ENCODE assay signal across 9 mouse cellular contexts in genomic region chr14:106011991-106012427, GRCm38 (mm10).
DNase-seq lines count a peak whose midpoint lies in the region; ATAC-seq lines count a peak whose summit lies in the region.
"Had no signal": no experiment of that assay in that cellular context is flagged by ENCODE, and none has a peak within 500 bp of the region (broad histone marks: within the 10 kb centered on the region; RNA-seq: fewer than 3 reads in every experiment).

No protein-coding gene starts in this region.

- no peaks in the 10 kb centered on the region for H3K9me3 ChIP-seq in midbrain, embryonic 11.5 days (ENCODE audit: control insufficient read depth, low read length)

- 83% methylated on average over 6 of the region's 6 CpGs for WGBS in midbrain, embryonic 11.5 days

- no peak overlapping the region for H3K9ac ChIP-seq in midbrain, embryonic 11.5 days (ENCODE audit: low read length)

- no peaks in the 10 kb centered on the region for H3K36me3 ChIP-seq in midbrain, embryonic 11.5 days (ENCODE audit: control insufficient read depth, insufficient read depth, low read length)

- no peaks in the 10 kb centered on the region for H3K27me3 ChIP-seq in midbrain, embryonic 11.5 days (ENCODE audit: control insufficient read depth, insufficient read depth, low read length)
- H3K27me3 ChIP-seq: CH12.LX had no signal

- H3K4me3 ChIP-seq in midbrain, embryonic 11.5 days (ENCODE audit: low read depth, low read length): no peak overlapping the region

- peak; percentile 21 to 65 for DNase-seq in cerebellum, postnatal 25 days
- DNase-seq in cerebellum, adult 11-12 months: no peak
- DNase-seq in 416B (ENCODE audit: low read depth): peak; percentile 62
- DNase-seq in gastrocnemius, adult 18-20 months (ENCODE audit: low spot score): peak; percentile 77
- peak; percentile 36 to 52 for DNase-seq in kidney, postnatal 25 days
- DNase-seq in urinary bladder, postnatal 36 days (ENCODE audit: low spot score in 2 of 2): peak; percentile 26 to 39
- no peak for DNase-seq in midbrain, embryonic 11.5 days (ENCODE audit: low spot score, missing footprints)
- no peak for DNase-seq in thymus, postnatal 10 days (ENCODE audit: low spot score in 2 of 2)

- H3K27ac ChIP-seq in midbrain, embryonic 11.5 days (ENCODE audit: low read depth, low read length): no peak overlapping the region

- H3K4me1 ChIP-seq in midbrain, embryonic 11.5 days (ENCODE audit: control insufficient read depth, insufficient read depth, low read length): no peaks in the 10 kb centered on the region

- H3K4me2 ChIP-seq in midbrain, embryonic 11.5 days: no peak overlapping the region

- no peak for ATAC-seq in midbrain, embryonic 11.5 days (ENCODE audit: low FRiP score)

Comparison
In these comparisons a context has a peak if more than half of its experiments do, and no peak if none do; other contexts are left out.
1. DNase-seq: peak in cerebellum, postnatal 25 days (2 of 2), 416B (single experiment), gastrocnemius, adult 18-20 months (single experiment), kidney, postnatal 25 days (2 of 2) and urinary bladder, postnatal 36 days (2 of 2); none in cerebellum, adult 11-12 months (single experiment), midbrain, embryonic 11.5 days (single experiment) and thymus, postnatal 10 days (0 of 2).